Mouse (Mus musculus) frontal cortex, postnatal 14 days (tissue): ENCODE measurements around the gene Acaa1a.

Experiments
- DNase-seq, 2 experiments: peaks; one replicate each; pipeline ENCODE4 v3.0.0; 2022; ENCODE audit warnings: low spot score in 2 of 2

Gene Acaa1a

GRCm38 (mm10) chr9:119388956-119389355 lies 49.5 kb downstream of the Acaa1a start:
- DNase-seq: no peak

GRCm38 (mm10) chr9:119390214-119390613 lies 50.7 kb downstream of the Acaa1a start:
- DNase-seq: no peak

- no peak for DNase-seq
Observed at GRCm38 (mm10) chr9:119394808-119395207, 55.3 kb downstream of the Acaa1a start.
